In the genomic region with DNA sequence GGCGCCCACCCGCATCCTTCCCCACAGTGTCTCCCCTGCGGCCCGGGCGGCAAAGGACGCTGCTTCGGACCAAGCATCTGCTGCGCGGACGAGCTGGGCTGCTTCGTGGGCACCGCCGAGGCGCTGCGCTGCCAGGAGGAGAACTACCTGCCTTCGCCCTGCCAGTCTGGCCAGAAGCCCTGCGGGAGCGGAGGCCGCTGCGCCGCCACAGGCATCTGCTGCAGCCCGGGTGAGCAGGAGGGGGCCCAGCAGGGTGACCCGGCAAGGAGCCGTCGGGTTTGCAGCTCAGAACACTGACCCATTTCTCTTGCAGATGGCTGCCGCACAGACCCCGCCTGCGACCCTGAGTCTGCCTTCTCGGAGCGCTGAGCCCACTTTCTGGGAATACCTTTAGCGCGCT, we compare ENCODE assay signal across 10 mouse cellular contexts. TPM values are rescaled to one million over a fixed set of nuclear protein-coding genes. Genes with fewer than 3 reads are reported as not detected.
DNase-seq lines count a peak whose midpoint lies in the region; ATAC-seq and TF ChIP-seq lines count a peak whose summit lies in the region.
"Not testable (repeated sequence)": the region's sequence is repeated elsewhere in the genome, so short reads cannot be mapped to it uniquely, and the experiment has no call there.
"Had no signal": no experiment of that assay in that cellular context is flagged by ENCODE, and none has a peak within 500 bp of the region (broad histone marks: within the 10 kb centered on the region; RNA-seq: fewer than 3 reads in every experiment).

No protein-coding gene starts in this region.

- intact Hi-C loops in heart, adult 2 months (cut with DNase I) = not testable (repeated sequence)

- peak overlapping the region; percentile 52 for H3K4me2 ChIP-seq in embryonic facial prominence, embryonic 12.5 days (replicated peaks)
- H3K4me2 ChIP-seq in hindbrain, embryonic 16.5 days (ENCODE audit: low read length) = peak overlapping the region; percentile 54
- H3K4me2 ChIP-seq in liver, postnatal 0 days (ENCODE audit: low read depth, low read length) = peak overlapping the region; percentile 57

- peak; percentile 12 for DNase-seq in brain, embryonic 14.5 days (ENCODE audit: low read depth)
- DNase-seq in heart, adult 2 months = peak in 1 of 2 experiments; percentile 46
- DNase-seq in kidney, postnatal 4 days = peak; percentile 33 to 53
- not testable (repeated sequence) for DNase-seq in liver, postnatal 0 days
- peak; percentile 46 for DNase-seq in neural tube, embryonic 10.5 days (ENCODE audit: extremely low spot score, low spot score)
- DNase-seq in thymus, postnatal 4 days = peak; percentile 30

- peak overlapping the region; percentile 43 for H3K9ac ChIP-seq in embryonic facial prominence, embryonic 12.5 days
- 0 out of 2 replicates have a peak overlapping the region, but pooled peaks have one; percentile 1 for H3K9ac ChIP-seq in heart, adult 2 months (ENCODE audit: low read depth, low read length)
- H3K9ac ChIP-seq in hindbrain, embryonic 16.5 days (ENCODE audit: low read depth, low read length) = peak overlapping the region; percentile 51
- not testable (repeated sequence) for H3K9ac ChIP-seq in liver, postnatal 0 days (replicated peaks)

- TF ChIP-seq CTCF in brain, embryonic 14.5 days (IDR thresholded peaks at IDR 0.05; ENCODE audit: borderline replicate concordance, extremely low read depth, insufficient read depth, insufficient read length); heart, adult 2 months (IDR thresholded peaks at IDR 0.05); liver, postnatal 0 days (IDR thresholded peaks at IDR 0.05; ENCODE audit: low read depth): not testable (repeated sequence)

- ATAC-seq in embryonic facial prominence, embryonic 12.5 days (ENCODE audit: insufficient number of reproducible peaks, insufficient read depth, low FRiP score, low TSS enrichment); hindbrain, embryonic 16.5 days; liver, postnatal 0 days: not testable (repeated sequence)

- H3K9me3 ChIP-seq in embryonic facial prominence, embryonic 12.5 days; hindbrain, embryonic 16.5 days (ENCODE audit: control insufficient read depth, low read length); liver, postnatal 0 days (ENCODE audit: low read length): not testable (repeated sequence)

- not testable (repeated sequence) for H3K36me3 ChIP-seq in embryonic facial prominence, embryonic 12.5 days; heart, adult 2 months (ENCODE audit: control insufficient read depth, insufficient read depth, low read length); hindbrain, embryonic 16.5 days (ENCODE audit: control insufficient read depth, insufficient read depth, low read length); liver, postnatal 0 days (replicated peaks; ENCODE audit: insufficient read depth, low read length)

- not testable (repeated sequence) for TF ChIP-seq POLR2A in brain, embryonic 14.5 days (IDR thresholded peaks at IDR 0.05; ENCODE audit: borderline replicate concordance, extremely low read depth, insufficient read depth, insufficient read length, poor library complexity, severe bottlenecking); heart, adult 2 months (IDR thresholded peaks at IDR 0.05; ENCODE audit: insufficient read depth, low read depth, low read length)

- TF ChIP-seq EP300 in heart, adult 2 months (IDR thresholded peaks at IDR 0.05; ENCODE audit: insufficient read depth, low read depth, low read length); liver, postnatal 0 days (IDR thresholded peaks at IDR 0.05; ENCODE audit: low read depth): not testable (repeated sequence)

- not testable (repeated sequence) for H3K27ac ChIP-seq in embryonic facial prominence, embryonic 12.5 days; heart, adult 2 months; hindbrain, embryonic 16.5 days (ENCODE audit: low read depth, low read length); liver, postnatal 0 days (ENCODE audit: low read depth)

- 2% methylated on average over 32 of the region's 32 CpGs for WGBS in embryonic facial prominence, embryonic 12.5 days
- 5% methylated on average over 32 of the region's 32 CpGs for WGBS in heart, adult 2 months
- WGBS in hindbrain, embryonic 16.5 days = 3% methylated on average over 30 of the region's 32 CpGs
- WGBS in liver, postnatal 0 days (ENCODE audit: insufficient replicate concordance) = 6% methylated on average over 24 of the region's 32 CpGs

- peaks cover 67% of the 10 kb centered on the region for H3K27me3 ChIP-seq in embryonic facial prominence, embryonic 12.5 days
- H3K27me3 ChIP-seq in heart, adult 2 months (ENCODE audit: control insufficient read depth, insufficient read depth, low read length) = peaks cover 25% of the 10 kb centered on the region
- peaks cover 54% of the 10 kb centered on the region for H3K27me3 ChIP-seq in hindbrain, embryonic 16.5 days (replicated peaks; ENCODE audit: control insufficient read depth, insufficient read depth, low read length)
- peaks cover 62% of the 10 kb centered on the region for H3K27me3 ChIP-seq in liver, postnatal 0 days (ENCODE audit: insufficient read depth, low read length)

- H3K4me3 ChIP-seq in embryonic facial prominence, embryonic 12.5 days = peak overlapping the region; percentile 27
- H3K4me3 ChIP-seq in heart, adult 2 months = peak overlapping the region; percentile 26; the same call in 1 of the 2 replicates
- peak overlapping the region; percentile 33 for H3K4me3 ChIP-seq in hindbrain, embryonic 16.5 days (ENCODE audit: low read length)
- peak overlapping the region; percentile 32 for H3K4me3 ChIP-seq in liver, postnatal 0 days (ENCODE audit: low read depth, low read length)

- not testable (repeated sequence) for H3K79me2 ChIP-seq in heart, adult 2 months (replicated peaks; ENCODE audit: control insufficient read depth, insufficient read depth, low read length)

- peaks cover 16% of the 10 kb centered on the region; the same call in 1 of the 2 replicates for H3K4me1 ChIP-seq in embryonic facial prominence, embryonic 12.5 days
- H3K4me1 ChIP-seq in heart, adult 2 months (ENCODE audit: control insufficient read depth, insufficient read depth, low read length) = not testable (repeated sequence)
- H3K4me1 ChIP-seq in hindbrain, embryonic 16.5 days (ENCODE audit: control insufficient read depth, insufficient read depth, low read depth, low read length) = peaks cover 12% of the 10 kb centered on the region
- peaks cover 11% of the 10 kb centered on the region; the same call in 1 of the 2 replicates for H3K4me1 ChIP-seq in liver, postnatal 0 days (ENCODE audit: insufficient read depth)

RNA-seq across cellular contexts. Expression of gene Oxt, which starts 0.6 kb away (rescaled TPM):
- polyA plus RNA-seq in brain, embryonic 14.5 days (2012; rRNA removed) = 0.19 and 0.61 TPM in 2 replicates
- polyA plus RNA-seq in embryonic facial prominence, embryonic 12.5 days (2016; fragmentation: Nextera tagmentation; extraction: Ambion mirVana) = not detected in 2 replicates
- total RNA-seq in heart, adult 2 months (2021) = not detected
- not detected in 2 replicates for polyA plus RNA-seq in heart, adult 2 months (2012; rRNA removed)
- polyA plus RNA-seq in hindbrain, embryonic 16.5 days (2015; fragmentation: Nextera tagmentation; extraction: Ambion mirVana) = 0.31 TPM in 1 of 2 replicates, not detected in the other
- polyA plus RNA-seq in liver, postnatal 0 days (2015; fragmentation: Nextera tagmentation; extraction: Ambion mirVana) = not detected in 2 replicates
- total RNA-seq: gastrocnemius, postnatal 4 days; left cerebral cortex, adult 18-20 months had no signal

RNA-seq across cellular contexts. Expression of gene Avp, which starts 5.8 kb away (rescaled TPM):
- polyA plus RNA-seq in brain, embryonic 14.5 days (2012; rRNA removed) = 3.9 and 7.1 TPM in 2 replicates
- not detected in 2 replicates for polyA plus RNA-seq in embryonic facial prominence, embryonic 12.5 days (2016; fragmentation: Nextera tagmentation; extraction: Ambion mirVana)
- 10 to 100 TPM in 1 of 2 experiments, 1 to 10 TPM in 1; 9.8 to 10.3 TPM for total RNA-seq in heart, adult 2 months (2021)
- polyA plus RNA-seq in heart, adult 2 months (2012; rRNA removed) = not detected in 2 replicates
- polyA plus RNA-seq in hindbrain, embryonic 16.5 days (2015; fragmentation: Nextera tagmentation; extraction: Ambion mirVana) = 2.4 TPM in 1 of 2 replicates, not detected in the other
- not detected in 2 replicates for polyA plus RNA-seq in liver, postnatal 0 days (2015; fragmentation: Nextera tagmentation; extraction: Ambion mirVana)
- total RNA-seq: gastrocnemius, postnatal 4 days had no signal

RNA-seq across cellular contexts. Expression of gene Mrps26, which starts 13.0 kb away (rescaled TPM):
- polyA plus RNA-seq in brain, embryonic 14.5 days (2012; rRNA removed) = 63.1 and 70.8 TPM in 2 replicates
- 76.9 and 77.0 TPM in 2 replicates for polyA plus RNA-seq in embryonic facial prominence, embryonic 12.5 days (2016; fragmentation: Nextera tagmentation; extraction: Ambion mirVana)
- total RNA-seq in heart, adult 2 months (2021) = 10 to 100 TPM; 57.6 to 72.9 TPM
- polyA plus RNA-seq in heart, adult 2 months (2012; rRNA removed) = 39.4 and 40.9 TPM in 2 replicates
- 103 and 113 TPM in 2 replicates for polyA plus RNA-seq in hindbrain, embryonic 16.5 days (2015; fragmentation: Nextera tagmentation; extraction: Ambion mirVana)
- polyA plus RNA-seq in liver, postnatal 0 days (2015; fragmentation: Nextera tagmentation; extraction: Ambion mirVana) = 38.8 and 39.8 TPM in 2 replicates

RNA-seq across cellular contexts. Expression of gene Fastkd5, which starts 53.3 kb away (rescaled TPM):
- 4.6 and 5.6 TPM in 2 replicates for polyA plus RNA-seq in brain, embryonic 14.5 days (2012; rRNA removed)
- polyA plus RNA-seq in embryonic facial prominence, embryonic 12.5 days (2016; fragmentation: Nextera tagmentation; extraction: Ambion mirVana) = 17.5 and 18.6 TPM in 2 replicates
- 1 to 10 TPM; 7.5 to 9.0 TPM for total RNA-seq in heart, adult 2 months (2021)
- polyA plus RNA-seq in heart, adult 2 months (2012; rRNA removed) = 2.2 and 5.1 TPM in 2 replicates
- 9.7 and 10.8 TPM in 2 replicates for polyA plus RNA-seq in hindbrain, embryonic 16.5 days (2015; fragmentation: Nextera tagmentation; extraction: Ambion mirVana)
- polyA plus RNA-seq in liver, postnatal 0 days (2015; fragmentation: Nextera tagmentation; extraction: Ambion mirVana) = 5.9 and 7.2 TPM in 2 replicates

RNA-seq across cellular contexts. Expression of gene Ubox5, which starts 53.3 kb away (rescaled TPM):
- 10.3 and 11.6 TPM in 2 replicates for polyA plus RNA-seq in brain, embryonic 14.5 days (2012; rRNA removed)
- polyA plus RNA-seq in embryonic facial prominence, embryonic 12.5 days (2016; fragmentation: Nextera tagmentation; extraction: Ambion mirVana) = 15.5 and 16.3 TPM in 2 replicates
- 1 to 10 TPM; 3.9 to 5.2 TPM for total RNA-seq in heart, adult 2 months (2021)
- polyA plus RNA-seq in heart, adult 2 months (2012; rRNA removed) = 5.0 and 5.6 TPM in 2 replicates
- 8.9 and 9.9 TPM in 2 replicates for polyA plus RNA-seq in hindbrain, embryonic 16.5 days (2015; fragmentation: Nextera tagmentation; extraction: Ambion mirVana)
- 2.6 TPM in 2 replicates for polyA plus RNA-seq in liver, postnatal 0 days (2015; fragmentation: Nextera tagmentation; extraction: Ambion mirVana)
